Mouse (Mus musculus) Patski (cell line): ENCODE measurements around the gene Elavl1. TPM values are rescaled to one million over a fixed set of nuclear protein-coding genes. Genes with fewer than 3 reads are reported as not detected.

Experiments
- ATAC-seq: fragments of 100-300 bp; one replicate; pipeline ENCODE4 v1.8.0; 2021
- CTCF ChIA-PET: fragments of 350-600 bp; sonication (Branson Sonifier 250); formaldehyde crosslinking; loops from one replicate; lab custom pipeline; 2022; ENCODE audit warnings: inconsistent platforms; lab: Charles Lee
- POLR2A ChIA-PET: fragments of 350-600 bp; sonication (Branson Sonifier 250); formaldehyde crosslinking; loops from one replicate; lab custom pipeline; 2022; ENCODE audit warnings: antibody characterized with exemption, inconsistent platforms; lab: Charles Lee
- DNase-seq: peaks from one replicate; pipeline ENCODE4 v3.0.0-alpha.2; 2011; ENCODE audit warnings: low read depth, low spot score
- H3K27me3 ChIP-seq: fragments of 371-371 bp; one replicate; pipeline ENCODE4 v1.5.1; 2021
- CTCF ChIP-seq: fragments of 100-300 bp; IDR thresholded peaks from one replicate; pipeline ENCODE4 v1.5.1; 2021
- in situ Hi-C: fragments of 300-500 bp; cut with MboI; formaldehyde crosslinking; loops from 3 replicates; pipeline ENCODE4 v1.11.1; 2018; ENCODE audit warnings: low pct_unique_long_range_greater_than_20kb, mixed read lengths
- polyA plus RNA-seq: library from polyadenylated mRNA; unstranded; gene quantifications from one replicate; pipeline ENCODE4 v1.2.3, GENCODE M21; 2021

The Elavl1 gene
- polyA plus RNA-seq, 1 experiment from 2014 or later = 66.1 TPM

- ChIA-PET POLR2A (no interaction called here), CTCF (interaction anchor here (0.7 to 2.7 kb wide), 14 partner anchors 12 to 118 kb away, joined by 3 to 19 read pairs (median 4); partner anchors contain the start of genes Gm49320, Map2k7 and Timm44)
- no peak for DNase-seq
- in situ Hi-C loops = loop anchor here (5.0 kb wide), 1 partner anchor 118 kb away; no protein-coding TSS in a partner anchor
- no peaks in the 10 kb centered on the region for H3K27me3 ChIP-seq
- no peak for TF ChIP-seq CTCF
- peak; percentile 51 for ATAC-seq
Observed at GRCm38 (mm10) chr8:4254001-4254400, 71.2 kb downstream of the Elavl1 start.

GRCm38 (mm10) chr8:4252934-4253841 is 72.0 kb downstream of the Elavl1 start, which contains the start of gene Snapc2:
Snapc2 (plus strand) TSS chr8:4253080.
- CTCF ChIA-PET = interaction anchor here (0.7 to 2.7 kb wide), 15 partner anchors 11 to 119 kb away, joined by 3 to 19 read pairs (median 4); partner anchors contain the start of genes Gm49320, Map2k7 and Timm44
- in situ Hi-C loops = loop anchor here (5.0 kb wide), 1 partner anchor 119 kb away; no protein-coding TSS in a partner anchor
- TF ChIP-seq CTCF = no peak
- no peaks in the 10 kb centered on the region for H3K27me3 ChIP-seq
- DNase-seq = no peak
- ATAC-seq = peak; percentile 75
- POLR2A ChIA-PET = interaction anchor here (1.3 kb wide), 1 partner anchor 59 kb away, joined by 3 read pairs; no protein-coding TSS in a partner anchor

- DNase-seq = no peak
- in situ Hi-C loops = loop anchor here (5.0 kb wide), 1 partner anchor 120 kb away; no protein-coding TSS in a partner anchor
Observed at GRCm38 (mm10) chr8:4252116-4252760, 73.0 kb downstream of the Elavl1 start.

GRCm38 (mm10) chr8:4250306-4250970 is 74.8 kb downstream of the Elavl1 start:
- in situ Hi-C loops = loop anchor here (5.0 kb wide), 1 partner anchor 122 kb away; no protein-coding TSS in a partner anchor
- CTCF ChIA-PET = interaction anchor here (0.7 to 5.0 kb wide), 14 partner anchors 11 to 122 kb away, joined by 3 to 37 read pairs (median 4); partner anchors contain the start of genes Gm49320 and Map2k7
- H3K27me3 ChIP-seq = no peaks in the 10 kb centered on the region
- TF ChIP-seq CTCF = no peak
- ATAC-seq = peak; percentile 46
- no peak for DNase-seq
- POLR2A ChIA-PET = interaction anchor here (0.9 to 3.8 kb wide), 2 partner anchors 11 to 15 kb away, joined by 3 to 20 read pairs; partner anchors contain the start of genes Gm49320 and Map2k7

More at GRCm38 (mm10) chr8:4252116-4252760, 73.0 kb downstream of the Elavl1 start:
- no peak for ATAC-seq
- ChIA-PET POLR2A (interaction anchor here (0.8 to 1.3 kb wide), 2 partner anchors 13 to 58 kb away, joined by 3 read pairs; partner anchors contain the start of gene Gm49320), CTCF (interaction anchor here (1.1 to 5.0 kb wide), 6 partner anchors 10 to 112 kb away, joined by 3 to 37 read pairs (median 5); partner anchors contain the start of genes Gm49320, Map2k7 and Timm44)
- no peak for TF ChIP-seq CTCF
- no peaks in the 10 kb centered on the region for H3K27me3 ChIP-seq

- ChIA-PET CTCF (interaction anchor here (1.8 to 5.0 kb wide), 2 partner anchors 9 to 14 kb away, joined by 10 to 37 read pairs; partner anchors contain the start of genes Gm49320 and Map2k7), POLR2A (interaction anchor here (0.5 to 3.8 kb wide), 2 partner anchors 10 to 121 kb away, joined by 3 to 20 read pairs; partner anchors contain the start of genes Gm49320 and Map2k7)
- in situ Hi-C loops = no loop called here
- no peak for ATAC-seq
- DNase-seq = no peak
- no peak for TF ChIP-seq CTCF
- H3K27me3 ChIP-seq = no peaks in the 10 kb centered on the region
Observed at GRCm38 (mm10) chr8:4249213-4249612, 76.0 kb downstream of the Elavl1 start.

- ChIA-PET POLR2A (interaction anchor here (3.8 kb wide), 1 partner anchor 8 kb away, joined by 20 read pairs; the partner anchor contains the start of genes Gm49320 and Map2k7), CTCF (interaction anchor here (5.0 kb wide), 1 partner anchor 8 kb away, joined by 37 read pairs; the partner anchor contains the start of genes Gm49320 and Map2k7)
- TF ChIP-seq CTCF = no peak
- ATAC-seq = no peak
- no peaks in the 10 kb centered on the region for H3K27me3 ChIP-seq
- in situ Hi-C loops = no loop called here
- DNase-seq = no peak
Observed at GRCm38 (mm10) chr8:4247951-4248540, 77.2 kb downstream of the Elavl1 start, which contains the start of gene Tgfbr3l. Tgfbr3l (plus strand) TSS chr8:4248214.

- ATAC-seq = no peak
- ChIA-PET POLR2A (no interaction called here), CTCF (interaction anchor here (5.0 kb wide), 1 partner anchor 7 kb away, joined by 37 read pairs; the partner anchor contains the start of genes Gm49320 and Map2k7)
- no peak for TF ChIP-seq CTCF
- in situ Hi-C loops = no loop called here
- DNase-seq = no peak
- no peaks in the 10 kb centered on the region for H3K27me3 ChIP-seq
Observed at GRCm38 (mm10) chr8:4247241-4247640, 78.0 kb downstream of the Elavl1 start.

GRCm38 (mm10) chr8:4245737-4246136 is 79.5 kb downstream of the Elavl1 start:
- TF ChIP-seq CTCF = no peak
- ChIA-PET POLR2A (no interaction called here), CTCF (interaction anchor here (2.1 kb wide), 1 partner anchor 33 kb away, joined by 5 read pairs; no protein-coding TSS in a partner anchor)
- DNase-seq (no peak), ATAC-seq (no peak)
- H3K27me3 ChIP-seq = no peaks in the 10 kb centered on the region
- in situ Hi-C loops = no loop called here
